Mouse (Mus musculus): ENCODE measurements at regions not wholly inside any gene's neighbourhood (a gene's known extent, or its start where the extent isn't known, plus 50 kb on each side); places are given as distances from the start of the nearest gene placed in this dataset.
"Not testable (repeated sequence)": the region's sequence is repeated elsewhere in the genome, so short reads cannot be mapped to it uniquely, and the experiment has no call there.

DNA sequence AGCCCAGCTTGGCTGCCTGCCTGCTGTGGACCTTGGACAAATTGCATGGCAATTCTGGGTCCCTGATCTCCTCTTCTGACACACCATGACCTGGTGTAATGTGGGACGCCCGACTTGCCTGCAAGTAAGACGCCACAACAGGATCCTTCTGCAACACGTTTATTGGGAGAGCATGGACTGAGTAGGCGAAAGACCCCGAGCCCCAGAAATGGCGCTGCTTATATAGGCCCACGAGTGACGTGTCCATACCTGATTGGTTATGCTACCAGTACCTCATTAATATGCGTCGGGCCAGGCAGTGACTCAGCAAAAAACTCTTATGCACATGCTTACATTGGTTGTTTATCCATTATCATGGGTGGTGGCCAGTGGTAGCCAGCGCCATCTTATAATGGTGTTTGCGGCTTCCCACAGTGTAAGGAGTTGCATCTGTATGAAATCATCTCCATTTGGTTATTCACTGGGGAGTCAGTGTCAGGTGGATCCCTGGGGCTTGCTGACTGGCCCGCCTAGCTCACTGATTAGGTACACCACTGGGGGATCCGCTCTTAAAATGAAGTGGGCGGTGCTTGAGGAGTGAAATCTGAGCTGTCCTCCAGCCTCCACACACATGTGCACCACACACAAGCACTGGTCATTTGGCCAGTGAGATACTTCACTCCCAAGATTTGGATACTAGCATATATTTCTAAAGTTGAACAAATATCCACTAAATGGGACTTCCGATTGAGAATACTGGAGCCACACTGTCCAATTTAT is 113.1 kb downstream of the Gm31371 start:
- WGBS, result 84% methylated on average over 15 of the region's 17 CpGs
- H3K9me3 ChIP-seq (replicated peaks; ENCODE audit: control insufficient read depth, low read length); H3K9ac ChIP-seq (ENCODE audit: low read length); H3K36me3 ChIP-seq (ENCODE audit: control insufficient read depth, insufficient read depth, low read length); H3K27me3 ChIP-seq (replicated peaks; ENCODE audit: control insufficient read depth, insufficient read depth, low read length); H3K27ac ChIP-seq (ENCODE audit: low read depth, low read length); DNase-seq (ENCODE audit: low spot score); H3K4me1 ChIP-seq (ENCODE audit: control insufficient read depth, insufficient read depth, low read length); ATAC-seq; H3K4me2 ChIP-seq (ENCODE audit: low read length); H3K4me3 ChIP-seq (ENCODE audit: low read depth, low read length): not testable (repeated sequence)

DNA sequence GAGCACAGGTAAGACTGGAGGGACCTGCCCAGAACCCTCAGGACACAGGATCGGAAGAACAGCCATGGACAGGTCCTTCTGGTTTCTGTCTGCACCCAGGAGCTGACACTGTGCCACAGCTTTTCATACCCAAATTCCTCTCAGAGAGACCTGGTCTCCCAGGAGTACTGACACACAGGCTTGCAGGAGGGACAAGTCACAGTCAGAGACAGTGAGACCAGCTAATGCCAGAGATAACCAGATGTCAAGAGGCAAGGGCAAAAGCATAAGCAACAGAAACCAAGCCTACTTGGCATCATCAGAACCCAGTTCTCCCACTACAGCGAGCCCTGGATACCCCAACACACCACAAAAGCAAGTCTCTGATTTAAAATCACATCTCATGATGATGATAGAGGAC is 122.3 kb downstream of the Gm31371 start:
- H3K9ac ChIP-seq (ENCODE audit: low read length); H3K4me3 ChIP-seq (ENCODE audit: low read depth, low read length); H3K36me3 ChIP-seq (ENCODE audit: control insufficient read depth, insufficient read depth, low read length); ATAC-seq; DNase-seq (ENCODE audit: low spot score); H3K4me2 ChIP-seq (ENCODE audit: low read length); H3K9me3 ChIP-seq (replicated peaks; ENCODE audit: control insufficient read depth, low read length); H3K27ac ChIP-seq (ENCODE audit: low read depth, low read length); H3K4me1 ChIP-seq (ENCODE audit: control insufficient read depth, insufficient read depth, low read length); H3K27me3 ChIP-seq (replicated peaks; ENCODE audit: control insufficient read depth, insufficient read depth, low read length): not testable (repeated sequence)
- no CpG with 5 or more reads among the region's 2 CpGs for WGBS

DNA sequence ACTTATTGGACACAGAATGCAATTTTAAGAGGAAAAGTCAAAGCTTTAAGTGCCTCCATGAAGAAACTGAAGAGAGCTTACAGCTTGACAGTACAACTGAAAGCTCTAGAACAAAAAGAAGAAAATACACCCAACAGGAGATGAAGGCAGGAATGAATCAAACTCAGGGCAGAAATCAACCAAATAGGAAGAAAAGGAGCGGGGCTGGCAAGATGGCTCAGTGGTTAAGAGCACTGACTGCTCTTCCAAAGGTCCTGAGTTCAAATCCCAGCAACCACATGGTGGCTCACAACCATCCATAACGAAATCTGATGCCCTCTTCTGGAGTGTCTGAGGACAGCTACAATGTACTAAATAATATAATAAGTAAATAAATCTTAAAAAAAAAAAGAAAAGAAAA is 124.8 kb downstream of the Gm31371 start:
- not testable (repeated sequence) for H3K36me3 ChIP-seq (ENCODE audit: control insufficient read depth, insufficient read depth, low read length); H3K27me3 ChIP-seq (replicated peaks; ENCODE audit: control insufficient read depth, insufficient read depth, low read length); H3K4me1 ChIP-seq (ENCODE audit: control insufficient read depth, insufficient read depth, low read length); ATAC-seq; H3K4me3 ChIP-seq (ENCODE audit: low read depth, low read length); H3K27ac ChIP-seq (ENCODE audit: low read depth, low read length); DNase-seq (ENCODE audit: low spot score); H3K9ac ChIP-seq (ENCODE audit: low read length); H3K9me3 ChIP-seq (replicated peaks; ENCODE audit: control insufficient read depth, low read length); H3K4me2 ChIP-seq (ENCODE audit: low read length)
- 65% methylated on average over 1 of the region's 2 CpGs for WGBS

DNA sequence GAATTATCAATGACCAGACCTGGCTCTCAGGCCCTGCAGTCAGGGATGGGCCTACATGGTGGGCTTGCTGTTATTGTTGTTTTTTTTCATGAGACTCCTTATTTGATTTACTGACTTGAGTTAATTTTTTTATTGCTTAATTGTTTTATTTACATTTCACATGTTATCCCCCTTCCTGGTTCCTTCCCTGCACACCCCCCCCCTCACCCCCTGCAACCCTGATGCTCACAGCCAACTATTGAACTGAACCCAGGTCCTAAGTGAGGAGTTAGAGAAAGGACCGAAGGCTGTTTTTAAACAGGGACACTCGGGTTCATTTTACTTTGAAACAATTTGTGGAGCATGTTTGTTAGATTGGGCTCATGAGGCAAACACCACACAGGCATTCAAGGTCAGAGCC is 126.9 kb downstream of the Gm31371 start:
- not testable (repeated sequence) for H3K9ac ChIP-seq (ENCODE audit: low read length); H3K27me3 ChIP-seq (replicated peaks; ENCODE audit: control insufficient read depth, insufficient read depth, low read length); H3K4me2 ChIP-seq (ENCODE audit: low read length); H3K27ac ChIP-seq (ENCODE audit: low read depth, low read length); H3K4me3 ChIP-seq (ENCODE audit: low read depth, low read length); H3K9me3 ChIP-seq (replicated peaks; ENCODE audit: control insufficient read depth, low read length); ATAC-seq; DNase-seq (ENCODE audit: low spot score); H3K36me3 ChIP-seq (ENCODE audit: control insufficient read depth, insufficient read depth, low read length); H3K4me1 ChIP-seq (ENCODE audit: control insufficient read depth, insufficient read depth, low read length)
- 86% methylated on average over 2 of the region's 2 CpGs for WGBS

DNA sequence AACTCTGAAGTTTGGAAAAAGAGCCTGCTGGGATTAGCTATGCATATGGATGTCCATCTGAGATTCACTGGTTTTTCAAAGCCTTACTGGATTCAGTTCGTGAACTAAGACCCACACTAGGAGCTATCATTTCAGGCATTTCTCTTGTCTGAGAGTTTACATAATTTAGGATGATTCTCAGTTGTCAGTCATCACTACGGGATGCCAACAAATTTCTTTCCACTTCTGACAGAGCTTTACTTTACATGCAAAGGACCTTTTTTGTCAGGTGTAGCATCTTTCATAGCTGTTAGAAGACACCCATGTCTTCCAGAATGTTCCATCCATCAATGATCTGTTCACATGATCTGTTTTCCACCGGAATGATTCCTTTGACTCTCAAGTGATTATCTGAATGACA is 154.4 kb downstream of the Gm31371 start:
- 75% methylated on average over 2 of the region's 3 CpGs for WGBS
- H3K9me3 ChIP-seq (replicated peaks; ENCODE audit: control insufficient read depth, low read length), result not testable (repeated sequence)

DNA sequence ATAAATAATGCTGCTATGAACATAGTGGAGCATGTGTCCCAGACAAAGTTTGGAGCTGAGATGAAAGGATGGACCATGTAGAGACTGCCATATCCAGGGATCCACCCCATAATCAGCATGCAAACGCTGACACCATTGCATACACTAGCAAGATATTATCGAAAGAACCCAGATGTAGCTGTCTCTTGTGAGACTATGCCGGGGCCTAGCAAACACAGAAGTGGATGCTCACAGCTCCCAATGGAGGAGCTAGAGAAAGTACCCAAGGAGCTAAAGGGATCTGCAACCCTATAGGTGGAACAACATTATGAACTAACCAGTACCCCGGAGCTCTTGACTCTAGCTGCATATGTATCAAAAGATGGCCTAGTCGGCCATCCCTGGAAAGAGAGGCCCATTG is 194.9 kb downstream of the Gm31371 start:
- not testable (repeated sequence) for H3K4me2 ChIP-seq (ENCODE audit: low read length); H3K9me3 ChIP-seq (replicated peaks; ENCODE audit: control insufficient read depth, low read length)

More for the DNA sequence above, 154.4 kb downstream of the Gm31371 start:
- DNase-seq (ENCODE audit: low spot score); H3K4me3 ChIP-seq (ENCODE audit: low read depth, low read length); H3K27me3 ChIP-seq (replicated peaks; ENCODE audit: control insufficient read depth, insufficient read depth, low read length); H3K36me3 ChIP-seq (ENCODE audit: control insufficient read depth, insufficient read depth, low read length); H3K9ac ChIP-seq (ENCODE audit: low read length); ATAC-seq; H3K4me2 ChIP-seq (ENCODE audit: low read length); H3K27ac ChIP-seq (ENCODE audit: low read depth, low read length); H3K4me1 ChIP-seq (ENCODE audit: control insufficient read depth, insufficient read depth, low read length): not testable (repeated sequence)

DNA sequence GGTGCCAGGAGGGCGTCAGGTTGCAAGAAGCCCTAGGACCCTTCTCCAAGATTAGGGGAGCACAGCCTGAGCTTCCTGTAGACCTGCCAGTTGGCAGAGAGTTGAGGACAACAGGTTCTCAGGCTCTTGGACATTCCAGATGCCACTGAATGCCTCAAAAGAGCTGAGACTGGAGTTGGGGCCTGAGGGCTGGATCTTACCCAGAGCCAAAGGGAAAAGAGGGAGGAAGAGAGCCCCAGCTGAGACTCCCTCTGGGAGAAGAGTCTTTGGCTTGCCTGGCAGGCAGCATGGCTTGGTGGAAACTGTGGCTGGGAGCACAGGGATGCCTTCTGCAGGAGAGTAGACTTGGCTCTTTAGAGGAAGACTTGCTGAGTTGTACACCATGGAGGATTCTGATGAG is 197.0 kb downstream of the Gm31371 start:
- no CpG with 5 or more reads among the region's 1 CpGs for WGBS
- not testable (repeated sequence) for ATAC-seq

More for the DNA sequence above, 194.9 kb downstream of the Gm31371 start:
- H3K36me3 ChIP-seq (ENCODE audit: control insufficient read depth, insufficient read depth, low read length); H3K4me1 ChIP-seq (ENCODE audit: control insufficient read depth, insufficient read depth, low read length); DNase-seq (ENCODE audit: low spot score); H3K27ac ChIP-seq (ENCODE audit: low read depth, low read length); H3K4me3 ChIP-seq (ENCODE audit: low read depth, low read length); ATAC-seq; H3K9ac ChIP-seq (ENCODE audit: low read length); H3K27me3 ChIP-seq (replicated peaks; ENCODE audit: control insufficient read depth, insufficient read depth, low read length): not testable (repeated sequence)
- 80% methylated on average over 4 of the region's 5 CpGs for WGBS

DNA sequence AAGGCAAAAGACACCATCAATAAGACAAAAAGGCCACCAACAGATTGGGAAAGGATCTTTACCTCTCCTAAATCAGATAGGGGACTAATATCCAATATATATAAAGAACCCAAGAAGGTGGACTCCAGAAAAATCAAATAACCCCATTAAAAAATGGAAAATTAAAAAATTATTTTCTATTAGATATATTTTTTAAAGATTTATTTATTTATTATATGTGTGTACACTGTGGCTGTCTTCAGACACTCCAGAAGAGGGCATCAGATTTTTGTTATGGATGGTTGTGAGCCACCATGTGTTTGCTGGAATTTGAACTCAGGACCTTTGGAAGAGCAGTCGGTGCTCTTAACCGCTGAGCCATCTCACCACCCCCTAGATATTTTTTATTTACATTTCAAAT is 199.2 kb downstream of the Gm31371 start:
- H3K9ac ChIP-seq (ENCODE audit: low read length), result not testable (repeated sequence)
- WGBS, result no CpG with 5 or more reads among the region's 2 CpGs

More for the DNA sequence above, 197.0 kb downstream of the Gm31371 start:
- not testable (repeated sequence) for H3K36me3 ChIP-seq (ENCODE audit: control insufficient read depth, insufficient read depth, low read length); H3K4me1 ChIP-seq (ENCODE audit: control insufficient read depth, insufficient read depth, low read length); H3K27me3 ChIP-seq (replicated peaks; ENCODE audit: control insufficient read depth, insufficient read depth, low read length); H3K9me3 ChIP-seq (replicated peaks; ENCODE audit: control insufficient read depth, low read length); H3K27ac ChIP-seq (ENCODE audit: low read depth, low read length); H3K9ac ChIP-seq (ENCODE audit: low read length); H3K4me2 ChIP-seq (ENCODE audit: low read length); H3K4me3 ChIP-seq (ENCODE audit: low read depth, low read length)
- DNase-seq (ENCODE audit: low spot score), result peak; percentile 0

DNA sequence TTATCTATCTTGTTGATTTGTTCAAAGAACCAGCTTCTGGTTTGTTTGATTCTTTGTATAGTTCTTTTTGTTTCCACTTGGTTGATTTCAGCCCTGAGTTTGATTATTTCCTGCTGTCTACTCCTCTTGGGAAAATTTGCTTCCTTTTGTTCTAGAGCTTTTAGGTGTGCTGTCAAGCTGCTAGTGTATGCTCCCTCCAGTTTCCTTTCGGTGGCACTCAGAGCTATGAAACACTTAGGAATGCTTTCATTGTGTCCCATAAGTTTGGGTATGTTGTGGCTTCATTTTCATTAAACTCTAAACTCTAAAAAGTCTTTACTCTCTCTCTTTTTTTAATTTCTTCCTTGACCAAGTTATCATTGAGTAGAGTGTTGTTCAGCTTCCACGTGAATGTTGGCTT is 204.0 kb downstream of the Gm31371 start:
- H3K27ac ChIP-seq (ENCODE audit: low read depth, low read length); H3K4me3 ChIP-seq (ENCODE audit: low read depth, low read length); H3K4me1 ChIP-seq (ENCODE audit: control insufficient read depth, insufficient read depth, low read length); ATAC-seq; H3K36me3 ChIP-seq (ENCODE audit: control insufficient read depth, insufficient read depth, low read length); DNase-seq (ENCODE audit: low spot score); H3K9ac ChIP-seq (ENCODE audit: low read length); H3K4me2 ChIP-seq (ENCODE audit: low read length); H3K9me3 ChIP-seq (replicated peaks; ENCODE audit: control insufficient read depth, low read length); H3K27me3 ChIP-seq (replicated peaks; ENCODE audit: control insufficient read depth, insufficient read depth, low read length): not testable (repeated sequence)
- 71% methylated on average over 1 of the region's 2 CpGs for WGBS

More for the DNA sequence above, 199.2 kb downstream of the Gm31371 start:
- DNase-seq (ENCODE audit: low spot score); H3K4me1 ChIP-seq (ENCODE audit: control insufficient read depth, insufficient read depth, low read length); H3K36me3 ChIP-seq (ENCODE audit: control insufficient read depth, insufficient read depth, low read length); H3K27ac ChIP-seq (ENCODE audit: low read depth, low read length); ATAC-seq; H3K9me3 ChIP-seq (replicated peaks; ENCODE audit: control insufficient read depth, low read length); H3K4me3 ChIP-seq (ENCODE audit: low read depth, low read length); H3K4me2 ChIP-seq (ENCODE audit: low read length); H3K27me3 ChIP-seq (replicated peaks; ENCODE audit: control insufficient read depth, insufficient read depth, low read length): not testable (repeated sequence)

Measured in forebrain, embryonic 14.5 days (tissue).